Mouse (Mus musculus): ENCODE measurements around the gene Cacna1b.

Cacna1b gene

DNA sequence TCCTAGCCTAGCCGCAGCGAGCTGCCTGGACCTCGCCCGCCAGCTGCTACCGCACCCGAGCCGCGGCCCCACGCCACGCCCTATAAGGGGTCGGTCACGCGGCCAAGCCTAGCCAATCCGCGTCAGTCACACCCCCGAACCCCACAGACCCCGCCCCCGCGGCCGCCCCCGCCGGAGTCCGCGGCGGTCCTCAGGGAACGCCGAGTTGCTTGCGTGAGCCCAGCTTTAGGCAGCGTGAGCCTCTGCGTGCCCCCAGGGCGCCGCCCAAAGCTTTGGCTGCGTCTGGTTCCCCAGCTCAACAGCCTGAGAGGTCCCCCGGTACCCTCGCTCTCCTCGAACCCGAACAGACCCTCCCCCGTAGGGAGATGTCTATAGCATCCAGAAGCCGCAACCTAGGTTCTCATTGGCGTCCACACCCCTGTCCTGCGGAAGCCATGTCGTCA, at the start of gene Cacna1b:
Gene Cacna1b, minus strand, starts transcription at position 38 of the 443 bp plus-strand sequence.
- DNase-seq, result peak; percentile 76

DNA sequence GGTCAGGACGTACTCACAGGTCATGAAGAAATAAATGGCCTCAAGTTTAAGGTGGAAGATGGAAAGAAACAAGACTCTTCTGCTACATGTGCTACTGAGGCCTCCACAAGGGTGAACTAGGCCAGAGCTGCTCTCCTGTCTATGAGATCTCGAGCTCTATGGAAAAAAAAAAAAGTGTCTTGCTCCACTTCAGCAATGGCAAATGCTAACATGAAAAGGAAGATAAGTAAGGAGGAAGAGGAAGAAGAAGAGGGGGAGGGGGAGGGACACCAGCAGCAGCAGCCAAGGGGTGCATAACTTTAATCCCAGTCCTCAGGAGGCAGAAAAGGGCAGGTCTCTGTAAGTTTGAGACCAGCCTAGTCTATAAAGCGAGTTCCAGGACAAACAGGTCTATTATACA, 46.8 kb upstream of the Cacna1b start:
- no peak for DNase-seq

DNA sequence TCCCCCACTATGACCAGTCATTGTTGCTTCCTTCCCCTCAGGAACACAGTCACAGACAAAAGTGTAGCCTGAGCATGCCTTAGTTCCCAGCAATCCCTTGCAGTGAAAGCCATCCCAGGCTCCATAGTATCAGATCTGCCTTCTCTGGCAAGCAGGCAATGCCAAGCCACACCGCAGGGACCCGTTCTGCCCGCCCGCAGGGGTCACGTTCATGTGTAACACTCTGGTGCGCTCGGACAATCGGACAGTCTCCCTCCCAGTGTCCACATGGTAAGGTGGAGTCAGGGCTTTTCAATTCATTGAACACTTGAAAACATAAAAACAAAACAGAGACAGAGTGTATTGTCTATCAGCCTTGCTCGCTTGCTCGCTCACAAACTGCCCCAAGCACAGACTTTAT, 44.7 kb upstream of the Cacna1b start:
- DNase-seq, result no peak

DNA sequence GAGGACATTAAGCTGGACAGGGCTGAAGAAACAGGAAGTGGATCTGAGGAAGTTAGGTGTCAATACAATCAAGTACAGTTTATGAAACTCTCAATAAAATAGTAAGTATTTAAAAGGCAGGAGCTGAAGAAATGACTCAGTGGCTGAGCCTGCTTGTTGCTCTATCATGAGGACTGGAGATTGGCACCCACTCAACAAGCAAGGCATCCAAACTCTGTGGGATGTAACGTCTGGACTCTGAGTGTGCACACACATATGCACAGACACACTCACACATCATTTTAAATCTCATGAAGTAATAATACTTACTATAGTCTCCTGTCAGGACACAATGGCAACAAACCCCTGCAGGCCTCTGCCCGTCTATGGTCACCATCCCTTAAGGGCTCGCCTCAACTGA, 44.1 kb upstream of the Cacna1b start:
- DNase-seq, result no peak

DNA sequence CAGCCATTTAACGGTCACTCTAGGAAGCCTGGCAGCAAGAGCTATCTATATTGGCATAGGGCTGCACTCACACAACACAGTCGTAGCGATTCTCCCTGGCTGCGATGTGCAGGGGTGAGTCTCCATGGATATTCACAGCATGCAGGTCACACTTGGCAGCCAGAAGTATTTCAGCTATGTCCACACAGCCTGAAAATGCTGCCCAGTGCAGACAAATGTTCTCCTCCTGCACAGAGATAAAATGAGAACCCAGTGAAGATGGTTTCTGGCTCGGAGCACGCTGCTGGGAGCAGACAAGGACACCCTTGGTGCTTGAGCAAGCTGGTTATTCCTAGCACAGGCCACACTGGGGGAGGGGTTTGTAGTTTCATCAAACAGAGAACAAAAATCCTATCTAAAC, 43.2 kb upstream of the Cacna1b start:
- DNase-seq, result no peak

DNA sequence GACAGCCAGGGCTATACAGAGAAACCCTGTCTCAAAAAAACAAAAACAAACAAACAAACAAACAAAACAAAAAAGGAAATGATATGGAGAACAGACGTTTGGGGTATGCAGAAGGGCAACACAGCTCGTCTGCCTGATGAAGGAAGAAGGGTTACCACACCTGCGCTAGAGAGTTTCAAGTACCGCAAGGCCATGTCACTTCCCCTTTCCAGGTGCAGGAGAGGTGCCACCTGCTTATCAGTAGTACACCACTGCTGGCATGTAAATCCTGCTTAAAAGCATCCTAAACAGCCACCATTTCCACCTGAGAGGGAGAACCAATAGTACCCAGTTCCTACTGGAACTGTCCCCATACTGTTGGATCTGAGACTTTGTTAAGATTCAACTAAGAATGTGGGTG, 42.7 kb upstream of the Cacna1b start:
- no peak for DNase-seq

DNA sequence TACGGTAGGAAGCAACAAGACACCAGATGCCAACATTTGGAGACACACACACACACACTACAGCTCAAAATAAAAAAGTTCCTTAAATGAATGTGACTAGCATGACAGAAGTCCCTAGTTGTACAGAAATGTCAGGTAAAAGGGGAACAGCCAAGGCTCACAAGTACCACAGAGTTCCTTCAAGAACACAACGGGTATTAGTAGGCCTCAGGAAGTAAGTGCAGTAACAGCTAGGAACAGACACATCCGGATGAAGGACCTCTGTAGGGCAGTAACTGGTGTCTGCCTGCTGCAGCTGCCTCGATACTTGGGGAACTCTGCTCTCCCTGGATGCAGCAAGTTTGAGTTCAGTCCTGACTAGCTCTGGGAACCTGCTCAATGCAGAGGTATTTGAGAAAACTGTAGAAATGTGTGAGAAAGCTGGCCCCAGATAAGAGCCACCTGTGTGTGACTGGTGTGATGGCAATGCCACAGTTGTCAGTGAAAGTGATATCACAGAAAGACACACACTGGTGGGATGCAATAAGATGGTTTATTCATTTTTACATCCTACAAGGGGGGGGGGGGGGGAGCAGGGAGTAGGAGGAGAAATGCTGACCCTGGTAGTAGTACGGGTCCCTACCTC, 34.0 kb upstream of the Cacna1b start:
- DNase-seq, result no peak

DNA sequence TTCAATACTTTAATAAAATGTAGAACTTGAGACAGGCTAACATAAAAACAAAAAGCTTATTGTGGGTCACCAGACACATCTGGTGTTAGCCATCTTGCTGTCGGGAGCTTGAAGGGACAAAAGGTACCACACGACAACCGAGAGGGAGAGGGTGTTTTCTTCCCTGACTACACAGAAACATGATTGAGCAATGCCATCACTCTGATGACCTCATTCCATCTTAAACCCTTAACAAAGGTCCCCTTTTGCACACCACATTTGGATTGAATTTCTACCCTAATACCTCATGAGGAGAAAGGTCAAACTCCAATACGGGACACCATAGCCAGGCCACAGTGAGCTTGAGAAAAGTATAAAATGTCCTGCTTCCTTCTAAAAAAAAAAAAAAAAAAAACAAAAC, 24.3 kb upstream of the Cacna1b start:
- no peak for DNase-seq

DNA sequence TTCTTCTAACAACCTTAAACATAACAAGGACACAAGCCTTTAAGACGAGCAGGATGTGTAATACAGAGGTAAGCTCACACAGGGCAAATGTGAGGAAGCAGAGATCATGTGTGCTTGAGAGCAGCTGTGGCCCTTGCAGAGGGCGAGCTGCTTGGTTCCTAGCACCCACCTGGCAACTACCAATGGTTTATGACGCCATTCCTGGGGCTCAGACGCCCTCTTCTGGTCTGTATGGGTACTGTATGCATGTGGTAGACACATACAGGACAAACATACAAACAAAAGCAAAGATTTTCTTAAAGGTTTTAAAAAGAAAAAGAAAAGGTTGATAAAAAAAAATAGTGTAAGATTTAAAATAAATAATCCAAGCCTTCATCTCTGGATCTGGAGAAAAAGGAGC, 18.3 kb upstream of the Cacna1b start:
- DNase-seq, result no peak

DNA sequence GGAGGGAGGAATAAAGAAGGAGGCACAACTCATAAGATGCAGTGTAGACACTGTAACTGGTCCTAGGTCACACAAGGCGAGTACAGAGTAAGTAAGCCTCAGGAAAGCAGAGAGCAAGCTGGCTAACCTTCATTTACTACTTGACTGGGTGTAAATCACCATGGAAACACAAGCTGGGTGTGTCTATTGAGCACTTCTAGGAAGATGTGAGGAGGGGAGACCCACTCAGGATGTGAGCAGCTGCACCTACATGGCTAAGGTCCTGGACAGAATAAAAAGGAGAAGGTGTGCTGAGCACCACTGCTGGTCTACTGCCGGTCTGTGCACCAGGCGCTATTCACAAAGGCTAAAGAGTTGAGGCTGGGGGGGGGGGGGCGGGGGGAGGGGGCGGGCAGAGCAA, 13.9 kb upstream of the Cacna1b start:
- no peak for DNase-seq

DNA sequence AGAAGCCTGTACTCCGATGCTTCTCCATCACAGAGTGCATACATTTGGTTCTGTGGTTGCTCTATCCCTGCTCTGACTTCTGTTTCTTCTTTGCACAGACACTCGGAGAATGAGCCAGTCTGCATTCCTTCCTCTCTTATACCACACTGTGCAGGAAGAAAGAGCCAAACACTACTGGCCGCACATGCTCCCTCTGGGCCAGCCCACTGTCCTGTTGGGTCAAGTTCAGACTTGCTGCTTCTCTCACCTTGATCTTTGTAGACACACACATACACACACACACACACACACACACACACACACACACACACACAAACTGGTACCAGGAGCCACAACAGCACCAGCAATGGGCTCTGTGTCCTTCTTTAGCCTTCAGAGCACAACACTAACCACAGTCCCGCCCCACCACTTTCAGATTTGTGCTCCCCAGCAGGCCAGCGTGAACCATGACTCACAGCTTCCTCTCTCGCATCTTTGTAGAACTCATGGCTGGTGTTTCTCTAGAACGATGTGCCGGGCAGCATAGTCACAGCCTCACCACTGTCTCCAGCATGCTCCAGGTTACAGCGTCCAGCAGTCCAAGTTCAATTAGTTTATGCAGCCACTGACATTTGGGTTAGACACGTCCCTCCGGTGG, 13.1 kb upstream of the Cacna1b start:
- no peak for DNase-seq

DNA sequence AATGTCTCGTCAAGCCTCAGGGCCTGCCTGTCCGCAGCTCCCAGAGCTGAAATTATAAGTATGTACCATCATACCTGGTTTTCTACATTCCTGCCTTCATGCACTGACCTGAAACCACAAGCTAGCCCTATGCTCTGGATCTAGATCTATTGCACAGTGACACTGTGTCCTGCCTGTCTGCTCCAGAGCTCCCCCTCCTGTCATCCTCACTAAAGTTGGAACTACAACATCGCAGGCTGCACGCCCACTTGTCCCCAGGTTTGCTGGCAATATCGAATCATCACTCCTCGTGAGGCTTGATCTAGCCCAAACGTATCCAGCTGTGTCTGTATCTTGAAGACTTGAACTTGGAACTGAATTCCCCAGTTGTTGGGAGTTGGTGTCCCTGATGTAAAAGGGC, 11.9 kb upstream of the Cacna1b start:
- DNase-seq, result no peak

DNA sequence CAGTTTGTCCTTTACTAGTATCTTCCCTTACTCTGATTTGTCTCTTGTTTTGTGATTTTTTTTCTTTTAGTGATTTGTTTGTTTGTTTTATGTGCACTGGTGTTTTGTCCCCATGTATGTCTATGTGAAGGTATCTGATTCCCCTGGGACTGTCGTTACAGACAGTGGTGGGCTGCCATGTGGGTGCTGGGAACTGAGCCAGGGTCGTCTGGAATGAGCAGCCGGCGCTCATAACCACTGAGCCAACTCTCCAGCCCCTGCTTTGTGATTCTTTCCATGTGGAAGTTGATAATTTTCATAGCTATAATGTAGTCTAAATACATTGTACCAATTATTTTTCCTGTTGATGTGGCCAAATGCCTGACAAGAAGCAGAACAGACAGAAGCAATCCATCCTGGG, 7.9 kb upstream of the Cacna1b start:
- no peak for DNase-seq

DNA sequence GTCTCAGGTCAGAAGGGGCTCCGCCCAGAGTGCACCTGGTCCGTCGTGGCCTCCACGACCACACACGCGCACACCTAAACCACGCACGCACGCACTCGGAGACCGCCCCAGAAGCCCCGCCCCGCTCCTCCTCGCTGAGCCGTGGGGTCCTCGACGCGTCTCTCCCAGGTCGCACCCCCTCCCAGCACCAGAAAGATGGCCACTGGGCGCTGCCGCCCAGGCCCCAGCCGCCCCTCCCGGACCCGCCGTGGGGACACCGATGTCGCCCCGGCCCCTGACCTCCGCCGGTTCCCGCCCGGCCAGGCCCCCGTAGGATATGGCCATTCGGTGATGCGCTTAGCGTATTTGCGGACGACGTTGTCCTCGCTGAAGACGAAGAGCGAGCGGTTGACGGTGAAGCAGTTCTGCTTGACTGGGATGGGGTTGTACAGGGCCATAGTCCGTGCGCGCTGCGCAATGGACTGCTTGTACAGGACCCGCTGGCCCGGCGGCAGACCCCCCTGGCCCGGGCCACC, 449 bp downstream of the Cacna1b start:
- no peak for DNase-seq

DNA sequence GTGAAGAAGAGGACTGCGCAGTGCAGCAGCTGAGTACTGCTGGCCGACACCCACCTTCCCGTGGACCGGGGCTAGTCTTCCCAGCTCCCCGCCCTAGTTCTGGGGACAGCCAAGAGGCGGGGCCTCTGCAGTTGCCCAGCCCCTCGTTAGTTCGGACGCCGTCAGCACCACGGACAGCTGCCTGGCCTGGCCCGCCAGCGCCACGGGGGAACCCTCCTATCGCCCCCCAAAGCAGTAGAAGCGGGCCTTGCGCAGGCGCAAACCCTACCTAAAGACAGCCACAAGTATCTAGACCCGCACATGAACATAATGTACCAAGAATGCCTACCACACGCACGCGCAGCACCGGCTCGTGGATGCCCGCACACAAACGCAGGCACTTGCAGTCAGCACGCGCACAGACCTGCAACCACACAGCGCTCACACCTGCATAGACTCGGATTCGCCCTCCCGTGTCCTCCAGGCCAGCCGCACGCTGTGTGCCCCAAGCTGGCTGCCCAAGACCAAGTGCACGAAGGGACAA, 968 bp downstream of the Cacna1b start:
- peak; percentile 72 for DNase-seq

DNA sequence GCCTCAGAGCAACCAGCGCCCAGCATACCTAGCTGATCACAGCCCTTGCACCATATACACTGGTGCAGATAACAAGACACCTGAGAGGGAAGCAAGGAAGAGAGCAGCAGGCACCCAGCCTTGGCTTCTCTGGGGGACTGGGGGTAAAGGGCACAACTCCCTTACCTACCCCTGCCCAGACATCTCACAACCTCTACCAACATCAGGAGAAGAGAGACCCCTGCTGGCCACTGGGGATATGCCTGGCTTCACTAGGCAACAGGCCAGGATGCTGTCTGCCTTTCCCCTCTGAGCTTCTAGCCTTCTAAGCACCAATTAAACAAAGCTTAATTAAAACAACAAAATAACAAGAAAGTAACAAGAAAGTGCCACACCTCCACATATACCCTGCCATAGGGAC, 7.7 kb downstream of the Cacna1b start:
- peak; percentile 44 for DNase-seq

DNA sequence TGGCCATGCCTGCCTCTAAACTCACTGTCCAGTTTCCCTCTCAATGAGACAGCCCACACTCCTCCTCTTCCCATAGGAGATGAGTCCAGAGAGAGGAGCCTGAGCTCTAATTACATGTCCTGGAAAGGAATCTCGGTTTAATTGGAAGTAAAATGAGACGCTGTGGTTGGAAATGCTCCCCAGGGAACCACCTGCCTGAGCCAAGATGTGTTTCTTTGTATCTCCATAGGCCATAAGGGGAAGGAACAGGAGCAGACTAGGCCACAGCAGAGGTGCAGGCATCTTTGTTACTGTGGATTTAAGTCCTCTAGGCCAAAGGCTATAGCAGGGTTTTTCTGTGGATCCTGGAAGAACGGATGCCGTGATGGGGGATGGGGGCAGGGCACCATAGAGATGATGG, 10.4 kb downstream of the Cacna1b start:
- DNase-seq, result no peak

DNA sequence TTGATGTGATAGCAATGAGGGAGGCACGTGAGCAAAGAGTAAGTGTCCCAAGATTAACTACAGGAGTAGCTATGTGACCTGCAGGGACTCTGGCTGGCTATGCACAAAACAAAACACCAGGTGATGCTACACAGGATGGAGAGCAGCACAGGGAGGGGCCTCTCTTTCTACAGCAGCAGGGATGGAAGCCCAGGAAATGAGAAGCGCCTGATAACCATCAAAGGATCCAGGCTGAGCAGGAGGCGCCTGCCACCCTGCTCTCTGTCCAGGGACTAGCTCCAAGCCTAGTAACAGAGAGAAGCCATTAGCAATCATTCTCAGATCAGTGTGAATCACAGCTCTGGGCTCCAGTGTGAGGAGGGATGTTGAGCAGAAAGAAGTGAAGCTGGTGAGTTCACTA, 12.9 kb downstream of the Cacna1b start:
- DNase-seq, result no peak

DNA sequence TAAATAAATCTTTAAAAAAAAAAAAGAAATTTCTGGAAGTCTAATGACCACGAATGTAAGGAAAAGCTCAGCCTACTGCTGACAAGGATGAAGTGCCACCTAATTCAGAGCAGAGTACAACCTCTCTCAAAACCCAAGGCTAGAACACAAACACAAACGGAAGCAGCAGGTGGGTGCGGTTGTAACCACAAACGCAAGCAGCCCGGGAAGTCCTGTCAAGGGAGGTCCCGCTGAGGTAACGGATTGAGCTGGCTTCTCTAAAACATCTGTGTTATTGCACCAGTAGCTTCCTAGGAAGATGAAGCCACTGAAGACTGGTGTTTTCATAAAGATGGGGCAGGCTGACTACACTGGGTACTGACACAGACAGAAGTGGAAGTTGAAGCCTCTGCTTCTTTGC, 15.1 kb downstream of the Cacna1b start:
- DNase-seq, result peak; percentile 9

DNA sequence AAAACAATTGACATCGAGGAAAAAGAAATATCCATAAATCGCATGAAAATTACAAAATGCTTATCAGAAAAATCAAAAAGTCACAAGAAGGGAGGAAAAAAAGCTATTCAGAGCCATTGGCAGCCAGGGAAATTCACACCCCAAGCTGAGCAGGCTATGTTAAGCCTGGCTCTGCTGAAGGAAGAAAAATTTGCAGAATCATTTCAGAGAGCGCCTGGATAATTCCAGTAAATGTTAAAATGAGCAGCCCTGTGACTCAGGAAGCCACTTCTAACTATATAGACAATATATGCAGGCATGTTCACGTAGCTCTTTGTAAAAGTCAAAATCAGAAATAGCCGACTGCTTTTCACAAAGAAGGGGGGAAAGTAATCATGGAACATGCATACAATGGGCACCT, 23.3 kb downstream of the Cacna1b start:
- DNase-seq, result no peak

DNA sequence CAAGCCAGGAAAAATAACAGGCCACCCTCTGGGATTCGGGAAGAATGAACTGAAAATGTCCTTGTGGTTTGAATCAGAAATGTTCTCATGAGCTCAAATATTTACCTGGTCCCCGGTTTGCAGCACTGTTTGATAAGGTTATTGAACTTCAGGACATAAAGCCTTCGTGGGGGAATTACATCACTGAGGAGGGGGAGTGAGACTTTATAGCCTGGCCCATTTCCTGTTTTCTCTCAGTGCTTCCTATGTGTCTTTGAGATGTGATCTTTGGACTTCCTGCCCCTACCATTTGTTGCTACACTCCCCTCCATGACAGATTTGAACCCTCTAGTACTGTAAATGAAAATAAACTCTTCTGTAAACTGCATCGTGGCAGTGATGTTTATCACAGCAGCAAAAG, 29.8 kb downstream of the Cacna1b start:
- no peak for DNase-seq

DNA sequence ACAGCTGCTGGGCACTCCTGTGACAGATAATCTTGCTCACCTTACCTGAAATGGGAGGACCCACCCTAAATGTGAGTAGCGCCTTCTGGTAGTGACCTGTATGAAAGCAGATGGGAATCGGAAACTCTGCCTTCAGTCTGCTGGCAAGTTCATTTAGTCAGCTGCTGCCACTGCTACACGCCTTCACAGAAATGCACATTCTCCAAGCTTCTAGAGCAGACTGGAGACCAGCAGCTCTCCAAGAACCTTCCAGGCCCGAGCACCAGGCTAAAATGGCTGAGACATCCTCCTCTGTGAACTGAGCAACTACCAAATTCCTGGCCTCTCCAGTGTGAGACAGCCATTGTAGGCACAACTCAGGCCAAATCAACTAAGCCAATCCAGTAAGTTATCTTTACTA, 37.1 kb downstream of the Cacna1b start:
- no peak for DNase-seq

DNA sequence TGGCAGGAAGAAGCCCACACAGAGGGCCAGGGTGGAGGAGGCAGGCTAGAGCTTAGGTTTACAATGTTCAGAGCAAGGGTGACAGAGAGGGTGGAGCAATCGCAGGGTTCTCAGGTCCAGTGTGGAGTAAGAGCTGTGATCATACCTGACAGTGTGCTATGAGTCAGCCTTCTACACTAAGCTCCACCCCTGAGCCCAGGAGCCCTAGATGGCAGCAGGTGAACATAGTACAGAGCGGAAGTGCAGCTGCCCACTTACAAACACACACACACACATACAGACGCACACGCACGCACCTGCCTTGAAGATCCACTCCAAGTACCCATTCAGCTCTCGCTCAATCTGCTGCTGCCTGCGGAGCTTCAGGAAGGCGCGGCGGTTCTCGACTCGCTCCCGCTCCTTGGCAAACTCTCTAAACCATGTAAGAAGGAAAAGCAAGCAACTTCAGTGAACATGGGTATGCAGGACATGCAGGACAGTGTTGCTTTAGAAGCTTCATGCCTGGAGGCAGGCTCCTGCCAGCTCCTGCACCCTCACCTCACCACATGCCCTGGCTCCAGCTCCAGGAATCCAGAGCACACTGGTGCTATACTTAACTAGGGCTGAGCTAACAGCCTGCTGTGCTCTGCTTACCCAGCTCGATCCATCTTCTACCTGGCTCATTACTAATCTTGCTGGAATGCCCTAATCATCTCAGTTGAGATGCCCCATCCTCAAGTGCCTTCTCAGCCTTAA, 43.1 kb downstream of the Cacna1b start:
- DNase-seq, result no peak

DNA sequence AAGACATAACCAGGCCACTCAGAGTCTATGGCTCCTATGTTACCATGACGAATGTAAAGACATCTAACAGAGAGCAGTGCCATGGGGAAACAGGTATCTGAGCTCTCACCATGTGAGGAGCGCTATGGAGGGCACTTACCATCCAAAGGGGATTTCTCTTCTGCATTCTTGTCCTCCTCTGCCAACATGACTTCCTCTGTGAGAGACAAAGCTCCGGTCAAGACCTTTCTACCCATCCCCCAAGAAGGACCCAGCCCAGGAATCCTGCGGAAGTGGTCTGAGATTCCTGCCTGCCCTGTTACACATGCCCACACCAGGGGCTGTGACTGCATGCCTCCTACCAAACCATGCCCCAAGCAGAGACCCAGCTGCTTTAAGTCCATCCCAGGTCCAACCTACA, 44.0 kb downstream of the Cacna1b start:
- no peak for DNase-seq
